ENCODE assay signal across 26 mouse cellular contexts in the genomic region with DNA sequence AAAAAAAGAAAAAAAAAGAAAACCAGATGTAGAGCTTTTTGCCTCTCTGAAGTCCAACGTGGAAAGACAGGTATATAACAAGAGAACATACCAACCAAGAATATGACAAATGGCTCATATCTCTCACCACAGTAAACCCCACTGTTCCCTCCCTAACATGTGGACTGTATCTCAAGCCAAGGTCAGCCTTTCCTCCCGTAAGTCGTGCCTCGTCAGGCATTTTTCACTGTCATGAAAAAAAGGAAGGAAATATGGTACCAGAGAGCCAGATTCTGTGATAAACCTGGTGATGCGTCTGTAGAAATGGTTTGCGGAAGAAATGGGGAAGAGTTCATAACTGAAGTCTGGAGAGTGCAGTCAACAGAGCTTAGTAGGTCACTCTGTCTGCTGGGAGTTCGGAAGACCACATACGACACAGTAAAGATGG.
DNase-seq lines count a peak whose midpoint lies in the region; ATAC-seq and TF ChIP-seq lines count a peak whose summit lies in the region.
"Had no signal": no experiment of that assay in that cellular context is flagged by ENCODE, and none has a peak within 500 bp of the region (broad histone marks: within the 10 kb centered on the region; RNA-seq: fewer than 3 reads in every experiment).

No protein-coding gene starts in this region.

- H3K4me2 ChIP-seq in liver, embryonic 13.5 days = no peak overlapping the region
- H3K4me2 ChIP-seq: intestine, embryonic 15.5 days; lung, embryonic 14.5 days; midbrain, embryonic 12.5 days; neural tube, embryonic 13.5 days had no signal

- peaks cover 0 to 9% of the 10 kb centered on the region in 2 experiments; a peak in 2 of 4 replicates for H3K36me3 ChIP-seq in MEL (ENCODE audit: control insufficient read depth in 1 of 2, insufficient read depth in 2 of 2, low read length in 2 of 2)
- no peaks in the 10 kb centered on the region for H3K36me3 ChIP-seq in liver, embryonic 13.5 days
- H3K36me3 ChIP-seq: G1E; intestine, embryonic 15.5 days; midbrain, embryonic 12.5 days; neural tube, embryonic 13.5 days had no signal

- TF ChIP-seq EP300 in MEL (IDR thresholded peaks at IDR 0.05; ENCODE audit: low read depth in 1 of 2, low read length in 2 of 2) = peak; percentile 58 to 77; a peak in 3 of 4 replicates

- intact Hi-C loops in left cerebral cortex, postnatal 36 days (cut with DNase I) = no loop called here

- peak overlapping the region; percentile 44 for H3K27ac ChIP-seq in MEL (ENCODE audit: control insufficient read depth, low read depth, low read length)
- peak overlapping the region; percentile 46 for H3K27ac ChIP-seq in bone marrow macrophage, adult 2 months (ENCODE audit: insufficient read depth, low read depth, low read length)
- H3K27ac ChIP-seq in liver, embryonic 13.5 days = 0 out of 2 replicates have a peak overlapping the region, but pooled peaks have one; percentile 3
- H3K27ac ChIP-seq: intestine, embryonic 15.5 days; kidney, postnatal 0 days; liver, embryonic 14.5 days; midbrain, embryonic 12.5 days; neural tube, embryonic 13.5 days had no signal

- no peak for TF ChIP-seq CTCF in MEL (IDR thresholded peaks at IDR 0.05 in 2 of 3, conservative IDR thresholded peaks at IDR 0.05 in 1 of 3; ENCODE audit: control insufficient read depth in 1 of 3, insufficient read depth in 1 of 3, low read depth in 2 of 3, low read length in 3 of 3, poor library complexity in 1 of 3, severe bottlenecking in 1 of 3)
- no peak for TF ChIP-seq CTCF in bone marrow macrophage, adult 2 months (IDR thresholded peaks at IDR 0.05; ENCODE audit: low read depth, low read length)

- peak; percentile 89 for DNase-seq in MEL (ENCODE audit: low read depth, low spot score)
- DNase-seq in liver, embryonic 13.5 days = no peak
- no peak for DNase-seq in gastrocnemius, adult 18-20 months (ENCODE audit: low spot score)
- no peak for DNase-seq in right cerebral cortex, postnatal 36 days (ENCODE audit: low spot score in 2 of 2)
- DNase-seq in left cerebral cortex, postnatal 36 days (ENCODE audit: low spot score in 2 of 2) = no peak
- DNase-seq: adrenal gland, postnatal 36 days; cerebellum, adult 11 months; cerebellum, adult 9-11 months; gastrocnemius, postnatal 10 days; heart, postnatal 14 days; kidney, adult 8-10 months; kidney, postnatal 4 days; lung, embryonic 14.5 days; lung, postnatal 14 days had no signal

- H3K27me3 ChIP-seq in MEL (ENCODE audit: control insufficient read depth in 1 of 2, insufficient read depth in 2 of 2, low read length in 2 of 2) = no peaks in the 10 kb centered on the region
- no peaks in the 10 kb centered on the region for H3K27me3 ChIP-seq in liver, embryonic 13.5 days
- H3K27me3 ChIP-seq: intestine, embryonic 15.5 days; megakaryocyte, embryonic 14.5 days; midbrain, embryonic 12.5 days; neural tube, embryonic 13.5 days had no signal

- 19% methylated on average over 8 of the region's 8 CpGs for WGBS in liver, embryonic 13.5 days (ENCODE audit: insufficient replicate concordance)

- no peak for TF ChIP-seq RAD21 in MEL (IDR thresholded peaks at IDR 0.05; ENCODE audit: low read depth, low read length)

- H3K4me1 ChIP-seq in MEL (ENCODE audit: control insufficient read depth in 1 of 2, insufficient read depth in 2 of 2, low read length in 2 of 2) = peaks cover 0 to 14% of the 10 kb centered on the region in 2 experiments; a peak in 3 of 4 replicates
- H3K4me1 ChIP-seq in bone marrow macrophage, adult 2 months (ENCODE audit: control insufficient read depth, insufficient read depth, low read length) = peaks cover 7% of the 10 kb centered on the region
- H3K4me1 ChIP-seq in liver, embryonic 13.5 days (replicated peaks) = no peaks in the 10 kb centered on the region
- H3K4me1 ChIP-seq: intestine, embryonic 15.5 days; midbrain, embryonic 12.5 days had no signal

- H3K9me3 ChIP-seq in MEL (replicated peaks; ENCODE audit: insufficient read depth, low read length) = no peaks in the 10 kb centered on the region
- H3K9me3 ChIP-seq in liver, embryonic 13.5 days (replicated peaks) = no peaks in the 10 kb centered on the region
- H3K9me3 ChIP-seq: intestine, embryonic 15.5 days; midbrain, embryonic 12.5 days; neural tube, embryonic 13.5 days had no signal

- no peaks in the 10 kb centered on the region for H3K79me2 ChIP-seq in MEL (ENCODE audit: control insufficient read depth, insufficient read depth, low read length, poor library complexity)

- no peak for TF ChIP-seq POLR2A in MEL (IDR thresholded peaks at IDR 0.05; ENCODE audit: control insufficient read depth in 1 of 2, insufficient read depth in 1 of 2, low read depth in 1 of 2, low read length in 2 of 2, poor library complexity in 1 of 2)
- no peak for TF ChIP-seq POLR2A in bone marrow macrophage, adult 2 months (IDR thresholded peaks at IDR 0.05; ENCODE audit: borderline replicate concordance, low read depth, low read length)

- H3K9ac ChIP-seq in MEL (ENCODE audit: control insufficient read depth, low read depth, low read length, poor library complexity, severe bottlenecking) = no peak overlapping the region
- H3K9ac ChIP-seq in liver, embryonic 13.5 days = no peak overlapping the region
- H3K9ac ChIP-seq: intestine, embryonic 15.5 days; liver, embryonic 14.5 days; lung, embryonic 14.5 days; midbrain, embryonic 12.5 days; neural tube, embryonic 13.5 days had no signal

- H3K4me3 ChIP-seq in MEL (ENCODE audit: control insufficient read depth in 1 of 2, insufficient read depth in 1 of 2, low read depth in 2 of 2, low read length in 2 of 2) = no peak overlapping the region
- H3K4me3 ChIP-seq in bone marrow macrophage, adult 2 months (ENCODE audit: insufficient read depth, low read length) = no peak overlapping the region
- no peak overlapping the region for H3K4me3 ChIP-seq in liver, embryonic 13.5 days (replicated peaks)
- H3K4me3 ChIP-seq: erythroblast, embryonic 14.5 days; intestine, embryonic 15.5 days; megakaryocyte, embryonic 14.5 days; midbrain, embryonic 12.5 days; myocyte; neural tube, embryonic 13.5 days had no signal

- no peak for ATAC-seq in liver, embryonic 13.5 days (ENCODE audit: low read depth)
- ATAC-seq: forebrain, embryonic 16.5 days; hindbrain, embryonic 16.5 days; intestine, embryonic 15.5 days had no signal

TF ChIP-seq in MEL, 35 proteins besides CTCF, POLR2A, EP300 and RAD21:
- TF ChIP-seq POLR2AphosphoS5 (IDR thresholded peaks at IDR 0.05; ENCODE audit: borderline replicate concordance, low read depth, low read length) = no peak
- TF ChIP-seq SMC3 (IDR thresholded peaks at IDR 0.05; ENCODE audit: low read depth, low read length) = no peak
- no peak for TF ChIP-seq NRF1 (IDR thresholded peaks at IDR 0.05; ENCODE audit: insufficient read depth, low read depth, low read length, poor library complexity, severe bottlenecking)
- TF ChIP-seq CHD1 (IDR thresholded peaks at IDR 0.05; ENCODE audit: low read depth, low read length) = no peak
- TF ChIP-seq E2F4 (IDR thresholded peaks at IDR 0.05; ENCODE audit: borderline replicate concordance, low read depth, low read length) = no peak
- TF ChIP-seq GATA1 (IDR thresholded peaks at IDR 0.05; ENCODE audit: low read depth, low read length) = peak; percentile 86
- peak; percentile 85; the same call in 1 of the 2 replicates for TF ChIP-seq MYC (IDR thresholded peaks at IDR 0.05; ENCODE audit: low read depth, low read length)
- TF ChIP-seq ZKSCAN1 (IDR thresholded peaks at IDR 0.05; ENCODE audit: low read depth, low read length) = peak; percentile 94; the same call in 1 of the 2 replicates
- TF ChIP-seq KAT2A (conservative IDR thresholded peaks at IDR 0.05; ENCODE audit: low read depth, low read length) = no peak
- TF ChIP-seq MAX (IDR thresholded peaks at IDR 0.05; ENCODE audit: low read length) = no peak
- no peak for TF ChIP-seq UBTF (IDR thresholded peaks at IDR 0.05; ENCODE audit: borderline replicate concordance, insufficient read depth, low read depth, low read length)
- TF ChIP-seq TBP (IDR thresholded peaks at IDR 0.05; ENCODE audit: low read depth, low read length) = peak; percentile 71; the same call in 1 of the 2 replicates
- TF ChIP-seq SIN3A (IDR thresholded peaks at IDR 0.05; ENCODE audit: low read length) = peak; percentile 54
- TF ChIP-seq TCF12 (IDR thresholded peaks at IDR 0.05; ENCODE audit: low read depth, low read length) = no peak
- no peak for TF ChIP-seq MAFK (IDR thresholded peaks at IDR 0.05; ENCODE audit: borderline replicate concordance, low read depth, low read length)
- no peak for TF ChIP-seq ZC3H11A (IDR thresholded peaks at IDR 0.05; ENCODE audit: low read depth, low read length)
- TF ChIP-seq BHLHE40 (IDR thresholded peaks at IDR 0.05; ENCODE audit: borderline replicate concordance, low read depth, low read length) = no peak
- TF ChIP-seq JUND (IDR thresholded peaks at IDR 0.05; ENCODE audit: low read depth, low read length) = no peak
- peak; percentile 59 for TF ChIP-seq RCOR1 (IDR thresholded peaks at IDR 0.05; ENCODE audit: low read depth, low read length)
- TF ChIP-seq ELF1 (IDR thresholded peaks at IDR 0.05; ENCODE audit: low read depth, low read length) = no peak
- TF ChIP-seq MYB (IDR thresholded peaks at IDR 0.05; ENCODE audit: low read depth, low read length) = no peak
- TF ChIP-seq USF2 (IDR thresholded peaks at IDR 0.05; ENCODE audit: borderline replicate concordance in 1 of 2, insufficient read depth in 1 of 2, low read depth in 1 of 2, low read length in 2 of 2) = no peak
- TF ChIP-seq ZNF384 (IDR thresholded peaks at IDR 0.05; ENCODE audit: low read depth, low read length) = peak; percentile 75
- TF ChIP-seq HCFC1 (IDR thresholded peaks at IDR 0.05; ENCODE audit: low read depth, low read length) = no peak
- no peak for TF ChIP-seq MAZ (IDR thresholded peaks at IDR 0.05; ENCODE audit: low read depth, low read length)
- TF ChIP-seq ZMIZ1 (IDR thresholded peaks at IDR 0.05; ENCODE audit: low read depth, low read length) = no peak
- TF ChIP-seq NELFE (IDR thresholded peaks at IDR 0.05; ENCODE audit: low read depth, low read length) = no peak
- TF ChIP-seq MXI1 (IDR thresholded peaks at IDR 0.05; ENCODE audit: low read depth, low read length) = no peak
- peak; percentile 73 for TF ChIP-seq ETS1 (IDR thresholded peaks at IDR 0.05; ENCODE audit: low read depth, low read length)
- no peak for TF ChIP-seq POLR2AphosphoS2 (IDR thresholded peaks at IDR 0.05; ENCODE audit: low read length)
TF ChIP-seq in MEL: peak in this region for 8.
